Mouse (Mus musculus) heart, embryonic 10.5 days (tissue): ENCODE results near the gene Olfr1497. TPM values are rescaled to one million over a fixed set of nuclear protein-coding genes. Genes with fewer than 3 reads are reported as not detected.

Experiments
- polyA plus RNA-seq: library from polyadenylated mRNA; unstranded; fragments of >200 nt; fragmentation: Nextera tagmentation; extraction: Ambion mirVana; gene quantifications from 2 replicates; pipeline ENCODE4 v1.2.1, GENCODE M21; 2016

The Olfr1497 gene
- polyA plus RNA-seq, 1 experiment from 2014 or later = not detected

Other genes with a start within 250 kb of the Olfr1497 start
- not detected in 2 replicates for gene Olfr1484, start 214.7 kb downstream of the Olfr1497 start, polyA plus RNA-seq
- gene Olfr1487, start 180.8 kb downstream of the Olfr1497 start, polyA plus RNA-seq = not detected in 2 replicates
- not detected in 2 replicates for gene Olfr1489, start 166.6 kb downstream of the Olfr1497 start, polyA plus RNA-seq
- not detected in 2 replicates for gene Olfr1490, start 147.1 kb downstream of the Olfr1497 start, polyA plus RNA-seq
- not detected in 2 replicates for gene Olfr1491, start 100.9 kb downstream of the Olfr1497 start, polyA plus RNA-seq
- gene Olfr1493-ps1, start 74.9 kb downstream of the Olfr1497 start, polyA plus RNA-seq = not detected in 2 replicates
- gene Olfr1494, start 58.5 kb downstream of the Olfr1497 start, polyA plus RNA-seq = not detected in 2 replicates
- gene Olfr1495, start 33.6 kb downstream of the Olfr1497 start, polyA plus RNA-seq = not detected in 2 replicates
- not detected in 2 replicates for gene Olfr1496, start 20.3 kb downstream of the Olfr1497 start, polyA plus RNA-seq
- not detected in 2 replicates for gene Olfr1499, start 21.2 kb upstream of the Olfr1497 start, polyA plus RNA-seq
- not detected in 2 replicates for gene Olfr1500, start 32.3 kb upstream of the Olfr1497 start, polyA plus RNA-seq
- not detected in 2 replicates for gene Olfr1501, start 52.5 kb upstream of the Olfr1497 start, polyA plus RNA-seq
- gene Olfr1502, start 63.6 kb upstream of the Olfr1497 start, polyA plus RNA-seq = not detected in 2 replicates
- gene Olfr1504, start 99.7 kb upstream of the Olfr1497 start, polyA plus RNA-seq = not detected in 2 replicates
- not detected in 2 replicates for gene Olfr1505, start 115.3 kb upstream of the Olfr1497 start, polyA plus RNA-seq